Mouse (Mus musculus): Measurements from ENCODE around the gene Cant1.

DNA sequence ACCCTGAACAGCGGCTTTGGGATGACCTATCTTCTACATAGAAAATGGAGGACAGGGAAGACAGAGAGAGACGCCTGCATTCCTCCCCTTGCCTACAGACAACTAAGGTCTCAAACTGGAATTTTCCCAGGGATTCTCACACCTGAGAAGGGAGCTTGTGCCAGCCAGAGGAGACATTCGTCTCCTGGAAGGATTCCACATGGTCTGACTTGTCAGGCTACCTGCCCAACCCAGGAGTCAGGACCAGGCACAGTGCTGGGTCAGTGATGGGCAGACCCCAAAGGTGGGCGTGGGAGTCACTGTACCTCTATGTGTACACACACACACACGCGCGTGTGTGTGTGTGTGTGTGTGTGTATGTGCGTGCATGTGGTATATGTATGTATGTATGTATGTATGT lies 13.6 kb downstream of the Cant1 start:
- TF ChIP-seq CTCF (IDR thresholded peaks at IDR 0.05; ENCODE audit: insufficient read depth, low read length) (no peak), POLR2A (IDR thresholded peaks at IDR 0.05; ENCODE audit: borderline replicate concordance, extremely low read depth, low read depth, low read length) (no peak)
